Mouse (Mus musculus): ENCODE results near the gene Pgls. TPM values are rescaled to one million over a fixed set of nuclear protein-coding genes. Genes with fewer than 3 reads are reported as not detected.

Pgls gene
- polyA plus RNA-seq, 1 experiment from 2014 or later = 296 TPM

DNA sequence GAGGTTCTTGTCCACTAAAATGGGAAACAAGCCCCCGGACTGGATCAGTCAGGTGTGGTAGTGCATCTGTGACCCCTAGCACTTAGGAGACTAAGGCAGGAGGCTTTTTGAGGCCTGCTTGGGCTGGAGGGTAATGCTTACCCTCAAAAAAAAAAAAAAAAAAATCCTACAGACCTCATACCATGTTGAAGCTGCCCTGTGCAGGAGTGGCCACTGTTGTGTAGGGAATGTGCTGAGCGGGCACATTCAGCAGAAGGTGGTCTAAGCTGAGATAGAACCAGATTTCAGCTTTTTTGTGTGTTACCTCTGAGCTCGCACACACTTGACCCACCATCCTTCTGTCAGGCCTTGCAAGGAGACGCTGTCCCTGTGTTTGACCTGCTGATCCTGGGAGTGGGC, 2.3 kb downstream of the Pgls start:
- 83% methylated on average over 4 of the region's 4 CpGs for WGBS
- no peaks in the 10 kb centered on the region for H3K36me3 ChIP-seq (ENCODE audit: insufficient read depth, low read length)
- peaks cover 22% of the 10 kb centered on the region; the same call in 1 of the 2 replicates for H3K4me1 ChIP-seq (replicated peaks; ENCODE audit: insufficient read depth, low read length)
- H3K27me3 ChIP-seq (ENCODE audit: insufficient read depth, low read length) = no peaks in the 10 kb centered on the region
- TF ChIP-seq CTCF (IDR thresholded peaks at IDR 0.05; ENCODE audit: low read depth) = no peak
- H3K9ac ChIP-seq (ENCODE audit: low read depth, low read length) = no peak overlapping the region
- H3K4me2 ChIP-seq (ENCODE audit: low read length) = no peak overlapping the region
- DNase-seq (ENCODE audit: low spot score) (no peak), ATAC-seq (replicated peaks; ENCODE audit: low FRiP score, low read depth) (no peak)
- no peaks in the 10 kb centered on the region for H3K9me3 ChIP-seq (replicated peaks; ENCODE audit: low read length)
- no peak overlapping the region for H3K27ac ChIP-seq
- H3K4me3 ChIP-seq (replicated peaks; ENCODE audit: low read depth, low read length) = no peak overlapping the region

DNA sequence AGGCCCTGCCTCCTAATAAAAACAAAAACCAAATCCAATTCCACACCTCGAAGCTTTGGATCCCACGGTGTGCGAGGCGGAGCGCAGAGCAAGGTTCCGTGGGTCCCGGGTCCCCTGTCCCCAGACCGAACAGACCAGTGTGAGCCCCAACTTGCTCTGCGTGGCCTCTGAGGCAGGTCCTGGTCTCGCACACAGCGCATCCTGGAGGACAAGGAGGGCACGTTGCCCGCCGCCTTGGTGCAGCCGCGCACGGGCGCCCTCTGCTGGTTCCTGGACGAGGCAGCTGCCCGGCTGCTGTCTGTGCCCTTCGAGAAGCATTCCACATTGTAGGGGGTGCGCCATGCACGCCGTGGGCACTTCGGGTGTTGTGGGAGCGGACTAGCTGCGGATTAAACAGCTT, 3.9 kb downstream of the Pgls start:
- no peaks in the 10 kb centered on the region for H3K9me3 ChIP-seq (replicated peaks; ENCODE audit: low read length)
- H3K4me1 ChIP-seq (replicated peaks; ENCODE audit: insufficient read depth, low read length) = peaks cover 22% of the 10 kb centered on the region; the same call in 1 of the 2 replicates
- ATAC-seq (replicated peaks; ENCODE audit: low FRiP score, low read depth) (peak; percentile 22; the same call in 1 of the 2 replicates), DNase-seq (ENCODE audit: low spot score) (peak; percentile 90)
- no peak overlapping the region for H3K27ac ChIP-seq
- 0 out of 2 replicates have a peak overlapping the region, but pooled peaks have one; percentile 23 for H3K9ac ChIP-seq (ENCODE audit: low read depth, low read length)
- no peaks in the 10 kb centered on the region for H3K27me3 ChIP-seq (ENCODE audit: insufficient read depth, low read length)
- no peaks in the 10 kb centered on the region for H3K36me3 ChIP-seq (ENCODE audit: insufficient read depth, low read length)
- WGBS = 7% methylated on average over 27 of the region's 27 CpGs
- H3K4me2 ChIP-seq (ENCODE audit: low read length) = no peak overlapping the region
- TF ChIP-seq CTCF (IDR thresholded peaks at IDR 0.05; ENCODE audit: low read depth) = peak; percentile 100
- no peak overlapping the region for H3K4me3 ChIP-seq (replicated peaks; ENCODE audit: low read depth, low read length)

DNA sequence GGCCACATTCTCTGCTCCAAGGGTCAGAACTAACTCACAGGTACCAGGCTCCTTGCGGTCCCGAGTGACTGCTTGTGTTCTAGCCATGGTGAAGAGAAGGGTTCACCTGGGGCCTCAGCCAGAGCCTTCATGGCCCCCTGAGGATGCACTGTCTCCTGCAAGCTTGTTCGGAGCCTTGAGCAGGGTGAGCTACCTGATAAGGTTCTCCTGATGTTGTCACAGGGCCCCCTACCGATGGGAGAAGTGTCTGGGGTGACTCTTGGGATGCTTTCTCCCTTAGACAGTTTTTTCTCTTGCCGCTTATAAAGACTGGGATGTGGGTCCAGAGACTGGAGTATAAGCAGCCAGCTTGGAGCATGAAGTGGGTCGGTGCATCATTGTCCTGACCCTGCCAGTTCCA, 4.4 kb downstream of the Pgls start:
- H3K36me3 ChIP-seq (ENCODE audit: insufficient read depth, low read length) = no peaks in the 10 kb centered on the region
- DNase-seq (ENCODE audit: low spot score) (no peak), ATAC-seq (replicated peaks; ENCODE audit: low FRiP score, low read depth) (no peak)
- no peaks in the 10 kb centered on the region for H3K9me3 ChIP-seq (replicated peaks; ENCODE audit: low read length)
- no peak for TF ChIP-seq CTCF (IDR thresholded peaks at IDR 0.05; ENCODE audit: low read depth)
- H3K27ac ChIP-seq = no peak overlapping the region
- 55% methylated on average over 6 of the region's 6 CpGs for WGBS
- no peaks in the 10 kb centered on the region for H3K27me3 ChIP-seq (ENCODE audit: insufficient read depth, low read length)
- H3K4me2 ChIP-seq (ENCODE audit: low read length) = no peak overlapping the region
- peaks cover 22% of the 10 kb centered on the region; the same call in 1 of the 2 replicates for H3K4me1 ChIP-seq (replicated peaks; ENCODE audit: insufficient read depth, low read length)
- no peak overlapping the region for H3K4me3 ChIP-seq (replicated peaks; ENCODE audit: low read depth, low read length)
- 0 out of 2 replicates have a peak overlapping the region, but pooled peaks have one; percentile 23 for H3K9ac ChIP-seq (ENCODE audit: low read depth, low read length)

DNA sequence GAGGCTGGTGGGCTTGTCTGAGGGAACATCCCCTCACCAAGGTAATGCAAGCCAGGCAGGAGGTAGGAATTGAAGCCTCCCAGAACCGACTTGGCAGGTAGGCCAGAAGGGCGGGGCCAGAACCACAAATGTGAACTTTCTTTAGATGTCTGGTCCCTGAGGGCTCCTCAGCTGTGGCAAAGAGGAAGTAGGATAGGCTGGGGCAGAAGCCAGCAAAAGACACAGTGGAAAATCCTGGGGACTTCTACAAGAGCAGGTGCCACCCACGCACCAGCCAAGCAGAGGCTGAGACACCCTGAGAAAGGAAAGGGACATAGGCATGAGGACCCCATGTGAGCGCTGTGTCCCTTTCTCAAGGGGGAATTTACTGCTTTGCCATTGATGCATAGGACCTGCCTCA, 4.8 kb downstream of the Pgls start:
- no peak overlapping the region for H3K4me3 ChIP-seq (replicated peaks; ENCODE audit: low read depth, low read length)
- 0 out of 2 replicates have a peak, but pooled peaks cover 1% of the 10 kb centered on the region for H3K27me3 ChIP-seq (ENCODE audit: insufficient read depth, low read length)
- H3K9me3 ChIP-seq (replicated peaks; ENCODE audit: low read length) = no peaks in the 10 kb centered on the region
- TF ChIP-seq CTCF (IDR thresholded peaks at IDR 0.05; ENCODE audit: low read depth) = no peak
- H3K4me2 ChIP-seq (ENCODE audit: low read length) = no peak overlapping the region
- H3K27ac ChIP-seq = no peak overlapping the region
- no peak for ATAC-seq (replicated peaks; ENCODE audit: low FRiP score, low read depth)
- H3K36me3 ChIP-seq (ENCODE audit: insufficient read depth, low read length) = no peaks in the 10 kb centered on the region
- DNase-seq (ENCODE audit: low spot score) = no peak
- H3K9ac ChIP-seq (ENCODE audit: low read depth, low read length) = no peak overlapping the region
- 78% methylated on average over 4 of the region's 4 CpGs for WGBS
- peaks cover 22% of the 10 kb centered on the region; the same call in 1 of the 2 replicates for H3K4me1 ChIP-seq (replicated peaks; ENCODE audit: insufficient read depth, low read length)

DNA sequence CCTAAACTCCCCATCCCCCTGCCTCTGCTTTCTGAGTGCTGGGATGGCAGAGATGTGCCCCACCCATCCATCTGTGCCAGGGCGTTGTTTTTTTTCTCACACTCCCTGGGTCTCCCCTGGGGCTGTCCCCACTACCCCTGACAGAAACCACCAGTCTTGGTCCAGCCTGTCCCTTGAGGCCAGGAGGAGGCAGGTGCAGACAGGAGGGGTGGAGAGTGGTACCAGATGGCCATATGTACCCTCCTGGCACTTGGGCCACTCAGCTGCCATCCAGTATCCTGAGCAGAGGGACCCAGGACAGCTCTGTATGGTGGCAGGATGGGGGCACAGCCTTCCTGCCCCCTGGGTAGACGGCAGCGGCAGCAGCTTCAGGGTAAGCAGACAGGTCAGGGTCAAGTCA, 5.5 kb downstream of the Pgls start, which contains the start of gene Fam129c:
Gene Fam129c, plus strand, starts transcription at position 198 of the 400 bp plus-strand sequence.
- Histone ChIP-seq H3K9ac (ENCODE audit: low read depth, low read length) (no peak within 1 kb of the TSS), H3K36me3 (ENCODE audit: insufficient read depth, low read length) (no peaks in the 10 kb centered on the region), H3K4me3 (replicated peaks; ENCODE audit: low read depth, low read length) (no peak within 1 kb of the TSS), H3K27ac (no peak within 1 kb of the TSS), H3K4me1 (replicated peaks; ENCODE audit: insufficient read depth, low read length) (peaks cover 28% of the 10 kb centered on the region), H3K27me3 (ENCODE audit: insufficient read depth, low read length) (peaks cover 4% of the 10 kb centered on the region; the same call in 1 of the 2 replicates), H3K9me3 (replicated peaks; ENCODE audit: low read length) (no peaks in the 10 kb centered on the region), H3K4me2 (ENCODE audit: low read length) (no peak within 1 kb of the TSS)
- no peak for ATAC-seq (replicated peaks; ENCODE audit: low FRiP score, low read depth)
- 74% methylated on average over 3 of the region's 3 CpGs for WGBS
- no peak for TF ChIP-seq CTCF (IDR thresholded peaks at IDR 0.05; ENCODE audit: low read depth)
- no peak for DNase-seq (ENCODE audit: low spot score)

DNA sequence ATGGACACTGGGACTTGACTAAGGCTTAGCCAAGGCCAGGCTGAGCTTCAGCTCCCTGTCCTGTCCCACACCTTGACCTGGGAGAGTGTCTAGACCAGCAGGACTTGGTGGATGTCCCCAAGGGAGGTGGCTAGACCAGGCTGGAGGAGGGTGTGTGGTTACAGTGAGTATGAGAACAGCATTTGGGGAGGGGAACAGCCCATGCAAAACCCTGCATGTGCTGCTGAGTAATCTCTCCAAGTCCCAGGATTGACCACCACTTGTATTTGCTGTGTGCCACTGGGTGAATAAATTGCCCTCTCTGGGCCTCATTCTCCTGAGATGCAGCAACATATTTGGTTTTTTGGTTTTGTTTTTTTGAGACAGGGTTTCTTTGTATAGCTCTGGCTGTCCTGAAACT, 6.4 kb downstream of the Pgls start:
- Histone ChIP-seq H3K27me3 (ENCODE audit: insufficient read depth, low read length) (peaks cover 8% of the 10 kb centered on the region; the same call in 1 of the 2 replicates), H3K27ac (no peak overlapping the region)
- no peak for TF ChIP-seq CTCF (IDR thresholded peaks at IDR 0.05; ENCODE audit: low read depth)

DNA sequence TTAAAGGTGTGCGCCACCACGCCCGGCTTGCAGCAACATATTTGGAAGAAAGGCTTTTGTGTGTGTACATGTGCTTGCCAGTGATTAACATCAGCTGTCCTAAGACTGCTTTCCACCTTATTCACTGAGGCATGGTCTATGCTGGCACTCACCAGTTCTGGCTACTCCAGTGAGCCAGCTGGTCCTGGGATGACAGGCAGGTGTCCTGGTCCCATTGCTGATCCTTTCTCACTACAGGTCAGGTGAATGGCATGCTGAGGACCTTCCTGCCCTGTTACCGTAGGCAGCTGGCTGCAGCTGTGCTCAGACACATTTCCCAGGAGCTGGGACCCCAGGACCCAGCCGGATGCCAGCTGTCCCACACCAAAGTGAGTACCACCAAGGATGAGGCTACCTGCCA, 6.9 kb downstream of the Pgls start:
- no peak for DNase-seq (ENCODE audit: low spot score)
- no peak overlapping the region for H3K4me3 ChIP-seq (replicated peaks; ENCODE audit: low read depth, low read length)
- 90% methylated on average over 5 of the region's 5 CpGs for WGBS

More for the DNA sequence above, 6.4 kb downstream of the Pgls start:
- Histone ChIP-seq H3K4me2 (ENCODE audit: low read length) (no peak overlapping the region), H3K9ac (ENCODE audit: low read depth, low read length) (no peak overlapping the region), H3K4me3 (replicated peaks; ENCODE audit: low read depth, low read length) (no peak overlapping the region), H3K4me1 (replicated peaks; ENCODE audit: insufficient read depth, low read length) (peaks cover 28% of the 10 kb centered on the region), H3K9me3 (replicated peaks; ENCODE audit: low read length) (no peaks in the 10 kb centered on the region), H3K36me3 (ENCODE audit: insufficient read depth, low read length) (no peaks in the 10 kb centered on the region)
- DNase-seq (ENCODE audit: low spot score) (no peak), ATAC-seq (replicated peaks; ENCODE audit: low FRiP score, low read depth) (no peak)

More for the DNA sequence above, 6.9 kb downstream of the Pgls start:
- Histone ChIP-seq H3K9ac (ENCODE audit: low read depth, low read length) (no peak overlapping the region), H3K27me3 (ENCODE audit: insufficient read depth, low read length) (peaks cover 8% of the 10 kb centered on the region; the same call in 1 of the 2 replicates), H3K36me3 (ENCODE audit: insufficient read depth, low read length) (no peaks in the 10 kb centered on the region), H3K4me2 (ENCODE audit: low read length) (no peak overlapping the region), H3K9me3 (replicated peaks; ENCODE audit: low read length) (no peaks in the 10 kb centered on the region), H3K4me1 (replicated peaks; ENCODE audit: insufficient read depth, low read length) (peaks cover 25% of the 10 kb centered on the region), H3K27ac (no peak overlapping the region)
- no peak for TF ChIP-seq CTCF (IDR thresholded peaks at IDR 0.05; ENCODE audit: low read depth)
- ATAC-seq (replicated peaks; ENCODE audit: low FRiP score, low read depth) = no peak
